Mouse (Mus musculus): ENCODE measurements at regions not wholly inside any gene's neighbourhood (a gene's known extent, or its start where the extent isn't known, plus 50 kb on each side); places are given as distances from the start of the nearest gene placed in this dataset.

GRCm38 (mm10) chr2:116942321-116942791 is 63.9 kb downstream of the Tmco5 start:
- Histone ChIP-seq H3K4me2 (replicated peaks) (no peak overlapping the region), H3K27ac (no peak overlapping the region; the same call in 1 of the 2 replicates), H3K9me3 (no peaks in the 10 kb centered on the region), H3K4me3 (replicated peaks) (no peak overlapping the region), H3K9ac (no peak overlapping the region), H3K27me3 (replicated peaks) (no peaks in the 10 kb centered on the region), H3K4me1 (replicated peaks) (no peaks in the 10 kb centered on the region; the same call in 1 of the 2 replicates), H3K36me3 (no peaks in the 10 kb centered on the region)
- WGBS = 53% methylated on average over 8 of the region's 8 CpGs
- 0 out of 2 replicates have a peak, but pooled peaks have one; percentile 28 for ATAC-seq

GRCm38 (mm10) chr2:116948538-116948937 is 70.0 kb downstream of the Tmco5 start:
- Histone ChIP-seq H3K9me3 (no peaks in the 10 kb centered on the region), H3K4me1 (replicated peaks) (no peaks in the 10 kb centered on the region), H3K4me3 (replicated peaks) (no peak overlapping the region), H3K36me3 (no peaks in the 10 kb centered on the region), H3K27me3 (replicated peaks) (no peaks in the 10 kb centered on the region), H3K9ac (no peak overlapping the region), H3K27ac (no peak overlapping the region), H3K4me2 (replicated peaks) (no peak overlapping the region)
- 66% methylated on average over 3 of the region's 3 CpGs for WGBS
- ATAC-seq = no peak

- Histone ChIP-seq H3K9ac (no peak overlapping the region), H3K4me1 (replicated peaks) (no peaks in the 10 kb centered on the region), H3K9me3 (no peaks in the 10 kb centered on the region), H3K36me3 (no peaks in the 10 kb centered on the region), H3K4me2 (replicated peaks) (no peak overlapping the region), H3K27me3 (replicated peaks) (no peaks in the 10 kb centered on the region), H3K27ac (no peak overlapping the region), H3K4me3 (replicated peaks) (no peak overlapping the region)
- no peak for ATAC-seq
- 73% methylated on average over 3 of the region's 3 CpGs for WGBS
Measured at GRCm38 (mm10) chr2:116949741-116950140, 71.2 kb downstream of the Tmco5 start.

- H3K36me3 ChIP-seq = no peaks in the 10 kb centered on the region
- no peaks in the 10 kb centered on the region for H3K4me1 ChIP-seq (replicated peaks)
- WGBS = 81% methylated on average over 5 of the region's 5 CpGs
- no peaks in the 10 kb centered on the region for H3K9me3 ChIP-seq
- no peaks in the 10 kb centered on the region for H3K27me3 ChIP-seq (replicated peaks)
- no peak overlapping the region for H3K9ac ChIP-seq
- no peak for ATAC-seq
- no peak overlapping the region for H3K4me2 ChIP-seq (replicated peaks)
- H3K27ac ChIP-seq = no peak overlapping the region
- no peak overlapping the region for H3K4me3 ChIP-seq (replicated peaks)
Measured at GRCm38 (mm10) chr2:116950154-116950553, 71.7 kb downstream of the Tmco5 start.

- Histone ChIP-seq H3K4me3 (replicated peaks) (no peak overlapping the region), H3K36me3 (no peaks in the 10 kb centered on the region), H3K27ac (no peak overlapping the region), H3K4me1 (replicated peaks) (no peaks in the 10 kb centered on the region), H3K9ac (no peak overlapping the region), H3K27me3 (replicated peaks) (no peaks in the 10 kb centered on the region), H3K4me2 (replicated peaks) (no peak overlapping the region), H3K9me3 (no peaks in the 10 kb centered on the region)
- no peak for ATAC-seq
- WGBS = 94% methylated on average over 1 of the region's 1 CpGs
Measured at GRCm38 (mm10) chr2:116951481-116951880, 73.0 kb downstream of the Tmco5 start.

- no peaks in the 10 kb centered on the region for H3K9me3 ChIP-seq
- H3K4me2 ChIP-seq (replicated peaks) = no peak overlapping the region
- H3K4me1 ChIP-seq (replicated peaks) = no peaks in the 10 kb centered on the region
- H3K27me3 ChIP-seq (replicated peaks) = no peaks in the 10 kb centered on the region
- WGBS = 90% methylated on average over 7 of the region's 7 CpGs
- H3K36me3 ChIP-seq = no peaks in the 10 kb centered on the region
- no peak for ATAC-seq
- no peak overlapping the region for H3K27ac ChIP-seq
- H3K4me3 ChIP-seq (replicated peaks) = no peak overlapping the region
- no peak overlapping the region for H3K9ac ChIP-seq
Measured at GRCm38 (mm10) chr2:116954280-116954679, 75.8 kb downstream of the Tmco5 start.

GRCm38 (mm10) chr2:116954896-116955295 is 76.4 kb downstream of the Tmco5 start:
- 91% methylated on average over 4 of the region's 4 CpGs for WGBS
- Histone ChIP-seq H3K27ac (no peak overlapping the region), H3K9me3 (no peaks in the 10 kb centered on the region), H3K4me2 (replicated peaks) (no peak overlapping the region), H3K27me3 (replicated peaks) (no peaks in the 10 kb centered on the region), H3K4me1 (replicated peaks) (no peaks in the 10 kb centered on the region), H3K9ac (no peak overlapping the region), H3K36me3 (no peaks in the 10 kb centered on the region), H3K4me3 (replicated peaks) (no peak overlapping the region)
- ATAC-seq = no peak

GRCm38 (mm10) chr2:116963116-116963873 is 84.8 kb downstream of the Tmco5 start:
- Histone ChIP-seq H3K9me3 (no peaks in the 10 kb centered on the region), H3K27ac (no peak overlapping the region), H3K36me3 (no peaks in the 10 kb centered on the region), H3K9ac (no peak overlapping the region), H3K4me1 (replicated peaks) (no peaks in the 10 kb centered on the region), H3K4me2 (replicated peaks) (no peak overlapping the region), H3K4me3 (replicated peaks) (no peak overlapping the region), H3K27me3 (replicated peaks) (no peaks in the 10 kb centered on the region)
- ATAC-seq = no peak
- WGBS = 80% methylated on average over 8 of the region's 8 CpGs

- WGBS = 80% methylated on average over 1 of the region's 1 CpGs
- H3K27ac ChIP-seq = no peak overlapping the region
- H3K27me3 ChIP-seq (replicated peaks) = no peaks in the 10 kb centered on the region
- H3K9ac ChIP-seq = no peak overlapping the region
- H3K4me2 ChIP-seq (replicated peaks) = no peak overlapping the region
- no peaks in the 10 kb centered on the region for H3K9me3 ChIP-seq
- H3K4me1 ChIP-seq (replicated peaks) = no peaks in the 10 kb centered on the region
- H3K4me3 ChIP-seq (replicated peaks) = no peak overlapping the region
- H3K36me3 ChIP-seq = no peaks in the 10 kb centered on the region
- ATAC-seq = no peak
Measured at GRCm38 (mm10) chr2:116966266-116966665, 87.8 kb downstream of the Tmco5 start.

GRCm38 (mm10) chr2:116971666-116972613 is 93.4 kb downstream of the Tmco5 start:
- WGBS = 10% methylated on average over 9 of the region's 9 CpGs
- H3K4me2 ChIP-seq (replicated peaks) = peak overlapping the region; percentile 56
- H3K4me1 ChIP-seq (replicated peaks) = peaks cover 21% of the 10 kb centered on the region
- H3K9me3 ChIP-seq = no peaks in the 10 kb centered on the region
- H3K36me3 ChIP-seq = no peaks in the 10 kb centered on the region
- ATAC-seq = 0 out of 2 replicates have a peak, but pooled peaks have one; percentile 11
- peak overlapping the region; percentile 76 for H3K27ac ChIP-seq
- H3K9ac ChIP-seq = peak overlapping the region; percentile 34
- no peaks in the 10 kb centered on the region for H3K27me3 ChIP-seq (replicated peaks)
- H3K4me3 ChIP-seq (replicated peaks) = no peak overlapping the region

GRCm38 (mm10) chr2:116972614-116972985 is 94.1 kb downstream of the Tmco5 start:
- Histone ChIP-seq H3K4me2 (replicated peaks) (peak overlapping the region; percentile 56), H3K4me1 (replicated peaks) (peaks cover 26% of the 10 kb centered on the region), H3K9ac (peak overlapping the region; percentile 34), H3K27ac (peak overlapping the region; percentile 76), H3K9me3 (no peaks in the 10 kb centered on the region), H3K36me3 (no peaks in the 10 kb centered on the region), H3K27me3 (replicated peaks) (no peaks in the 10 kb centered on the region), H3K4me3 (replicated peaks) (no peak overlapping the region)
- ATAC-seq = peak; percentile 62
- 3% methylated on average over 6 of the region's 6 CpGs for WGBS

GRCm38 (mm10) chr2:116973441-116973840 is 95.0 kb downstream of the Tmco5 start:
- Histone ChIP-seq H3K27me3 (replicated peaks) (no peaks in the 10 kb centered on the region), H3K9ac (no peak overlapping the region), H3K27ac (no peak overlapping the region), H3K9me3 (no peaks in the 10 kb centered on the region), H3K4me2 (replicated peaks) (no peak overlapping the region), H3K36me3 (no peaks in the 10 kb centered on the region), H3K4me1 (replicated peaks) (peaks cover 26% of the 10 kb centered on the region), H3K4me3 (replicated peaks) (no peak overlapping the region)
- no peak for ATAC-seq
- WGBS = 73% methylated on average over 3 of the region's 3 CpGs
